Mouse (Mus musculus) thymus, adult 18-20 months (tissue): ENCODE data around the gene Mrgprb4.

Source experiments
- DNase-seq, 2 experiments: peaks; one replicate each; pipeline ENCODE4 v3.0.0; 2022; ENCODE audit warnings: mixed read lengths in 2 of 2

Gene Mrgprb4

DNA sequence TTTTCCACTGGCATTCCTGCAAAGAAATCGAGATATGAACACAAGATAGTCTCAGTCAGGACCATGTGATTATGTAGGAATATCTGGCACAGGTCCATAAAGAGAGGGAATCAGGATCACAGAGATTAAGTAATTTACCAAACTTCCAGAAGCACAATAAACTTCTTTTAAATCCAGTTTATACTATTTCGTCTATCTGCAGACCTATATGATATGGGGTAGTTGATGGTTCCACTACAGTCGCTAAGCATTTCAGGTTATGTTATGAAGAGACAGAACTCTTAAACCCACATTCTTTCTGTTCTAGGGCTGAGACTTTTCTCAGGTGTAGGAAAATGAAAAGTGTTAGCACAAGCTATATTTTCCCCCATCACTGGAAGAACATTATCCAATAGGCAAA, at the start of gene Mrgprb4:
Mrgprb4 (minus strand) TSS at position 101 of the 400 bp plus-strand sequence.
- no peak for DNase-seq

DNA sequence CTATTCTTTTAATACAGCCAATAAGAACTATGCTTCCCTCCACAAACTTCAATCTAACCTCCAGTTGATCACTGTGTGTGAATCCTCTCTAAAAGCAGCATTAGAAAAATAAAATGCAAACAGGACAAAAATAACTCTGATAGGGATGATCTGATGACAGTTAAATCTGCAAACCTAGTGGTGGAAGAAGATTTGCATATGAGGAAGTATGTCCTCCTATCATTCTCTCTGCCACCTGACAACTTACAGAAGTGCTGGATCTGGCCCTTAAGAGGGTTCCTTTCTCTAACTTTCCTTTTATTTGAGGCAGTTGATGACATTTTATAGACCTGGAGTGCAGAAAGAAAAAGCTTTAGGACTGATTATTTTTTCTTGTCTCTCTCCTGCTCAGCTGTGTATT, 27.0 kb upstream of the Mrgprb4 start:
- no peak for DNase-seq

DNA sequence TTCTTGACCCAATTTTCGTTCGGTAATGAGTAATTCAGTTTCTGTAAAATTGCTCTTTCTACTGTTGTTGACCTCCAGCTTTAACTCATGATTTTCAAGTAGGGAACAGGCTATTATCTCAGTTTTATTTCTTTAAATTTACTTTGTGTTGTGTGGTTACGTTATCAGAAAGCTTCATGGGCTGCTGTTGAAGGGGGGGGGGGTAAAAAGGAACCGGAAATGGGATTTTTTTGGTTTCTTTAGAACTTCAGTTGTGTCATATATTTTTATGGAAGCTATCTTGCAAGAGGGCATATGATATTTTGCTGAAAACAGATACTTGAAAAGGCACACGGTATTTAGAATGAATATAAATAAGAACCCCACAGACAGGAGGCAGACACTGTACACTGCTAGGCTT, 26.0 kb upstream of the Mrgprb4 start:
- DNase-seq: no peak

DNA sequence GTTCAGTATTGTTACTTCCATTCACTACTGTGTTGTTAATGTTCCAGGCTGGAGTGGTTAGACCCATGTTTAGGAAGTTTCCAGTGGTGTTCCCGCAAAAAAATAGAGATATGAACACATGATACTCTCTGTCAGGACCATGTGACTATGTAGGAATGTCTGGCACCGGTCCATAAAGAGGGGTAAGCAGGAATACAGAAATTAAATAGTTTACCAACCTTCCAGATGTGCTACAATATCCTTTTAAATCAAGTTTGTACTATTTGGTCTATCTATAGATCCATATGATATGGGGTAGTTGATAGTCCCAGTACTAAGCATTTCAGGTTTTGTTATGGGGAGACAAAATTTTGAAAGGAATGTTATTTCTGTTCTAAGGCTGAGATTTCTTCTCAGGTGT, 30.2 kb downstream of the Mrgprb4 start, which contains the start of gene Mrgprb5:
Mrgprb5 (minus strand) TSS at position 101 of the 400 bp plus-strand sequence.
- DNase-seq: no peak

DNA sequence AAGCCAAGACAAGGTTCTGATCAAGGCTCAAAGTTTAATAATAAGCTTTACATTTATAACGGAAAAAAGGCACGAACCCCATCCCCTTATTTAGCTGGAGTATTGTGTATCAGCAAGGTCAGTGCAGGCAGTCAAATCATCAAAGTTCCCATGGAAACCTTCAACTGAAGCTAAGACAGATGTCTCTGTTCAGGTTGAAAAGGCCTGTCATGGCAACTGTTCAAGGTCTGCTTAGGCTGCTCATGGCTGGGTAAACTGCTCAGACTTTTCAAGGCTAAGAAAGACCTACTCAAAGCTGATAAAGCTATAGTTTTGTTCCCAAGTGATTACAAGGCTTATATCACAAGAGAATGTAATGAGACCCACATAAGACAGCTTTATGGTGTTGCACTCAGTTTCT, 31.6 kb downstream of the Mrgprb4 start:
- DNase-seq: no peak
